Mouse (Mus musculus): Measurements from ENCODE around the gene Tgfbr3. TPM values are rescaled to one million over a fixed set of nuclear protein-coding genes. Genes with fewer than 3 reads are reported as not detected.

Gene Tgfbr3
- polyA plus RNA-seq, 1 experiment from 2014 or later, result 2.2 TPM

- Histone ChIP-seq H3K4me2 (ENCODE audit: low read length) (no peak overlapping the region), H3K9ac (ENCODE audit: low read length) (no peak overlapping the region), H3K4me1 (ENCODE audit: control insufficient read depth, insufficient read depth, low read length) (peaks cover 4% of the 10 kb centered on the region; the same call in 1 of the 2 replicates), H3K9me3 (replicated peaks; ENCODE audit: control insufficient read depth, low read length) (no peaks in the 10 kb centered on the region), H3K4me3 (ENCODE audit: low read depth, low read length) (no peak overlapping the region), H3K27me3 (replicated peaks; ENCODE audit: control insufficient read depth, insufficient read depth, low read length) (no peaks in the 10 kb centered on the region), H3K36me3 (ENCODE audit: control insufficient read depth, insufficient read depth, low read length) (no peaks in the 10 kb centered on the region), H3K27ac (ENCODE audit: low read depth, low read length) (no peak overlapping the region)
- ATAC-seq, result no peak
- WGBS, result 72% methylated on average over 12 of the region's 12 CpGs
- DNase-seq (ENCODE audit: low spot score), result no peak
Observed at GRCm38 (mm10) chr5:107106793-107107192, 182.6 kb downstream of the Tgfbr3 start.

GRCm38 (mm10) chr5:107106139-107106538 lies 183.3 kb downstream of the Tgfbr3 start:
- Histone ChIP-seq H3K27ac (ENCODE audit: low read depth, low read length) (no peak overlapping the region), H3K4me1 (ENCODE audit: control insufficient read depth, insufficient read depth, low read length) (peaks cover 4% of the 10 kb centered on the region; the same call in 1 of the 2 replicates), H3K4me3 (ENCODE audit: low read depth, low read length) (no peak overlapping the region), H3K27me3 (replicated peaks; ENCODE audit: control insufficient read depth, insufficient read depth, low read length) (no peaks in the 10 kb centered on the region), H3K9me3 (replicated peaks; ENCODE audit: control insufficient read depth, low read length) (no peaks in the 10 kb centered on the region), H3K9ac (ENCODE audit: low read length) (no peak overlapping the region), H3K4me2 (ENCODE audit: low read length) (no peak overlapping the region), H3K36me3 (ENCODE audit: control insufficient read depth, insufficient read depth, low read length) (no peaks in the 10 kb centered on the region)
- ATAC-seq (no peak), DNase-seq (ENCODE audit: low spot score) (no peak)
- WGBS, result 85% methylated on average over 2 of the region's 2 CpGs

GRCm38 (mm10) chr5:107103591-107103990 lies 185.8 kb downstream of the Tgfbr3 start:
- no peak for ATAC-seq

GRCm38 (mm10) chr5:107102916-107103315 lies 186.5 kb downstream of the Tgfbr3 start:
- no peaks in the 10 kb centered on the region for H3K9me3 ChIP-seq (replicated peaks; ENCODE audit: control insufficient read depth, low read length)
- no peaks in the 10 kb centered on the region for H3K27me3 ChIP-seq (replicated peaks; ENCODE audit: control insufficient read depth, insufficient read depth, low read length)
- peak; percentile 32 for DNase-seq (ENCODE audit: low spot score)
- H3K27ac ChIP-seq (ENCODE audit: low read depth, low read length), result no peak overlapping the region
- 53% methylated on average over 4 of the region's 4 CpGs for WGBS
- no peak overlapping the region for H3K4me3 ChIP-seq (ENCODE audit: low read depth, low read length)
- 0 out of 2 replicates have a peak, but pooled peaks have one; percentile 40 for ATAC-seq
- no peak overlapping the region for H3K9ac ChIP-seq (ENCODE audit: low read length)
- no peaks in the 10 kb centered on the region for H3K36me3 ChIP-seq (ENCODE audit: control insufficient read depth, insufficient read depth, low read length)
- H3K4me2 ChIP-seq (ENCODE audit: low read length), result no peak overlapping the region
- no peaks in the 10 kb centered on the region for H3K4me1 ChIP-seq (ENCODE audit: control insufficient read depth, insufficient read depth, low read length)

More at GRCm38 (mm10) chr5:107103591-107103990, 185.8 kb downstream of the Tgfbr3 start:
- Histone ChIP-seq H3K27me3 (replicated peaks; ENCODE audit: control insufficient read depth, insufficient read depth, low read length) (no peaks in the 10 kb centered on the region), H3K36me3 (ENCODE audit: control insufficient read depth, insufficient read depth, low read length) (no peaks in the 10 kb centered on the region), H3K4me2 (ENCODE audit: low read length) (no peak overlapping the region), H3K4me1 (ENCODE audit: control insufficient read depth, insufficient read depth, low read length) (no peaks in the 10 kb centered on the region), H3K9ac (ENCODE audit: low read length) (no peak overlapping the region), H3K4me3 (ENCODE audit: low read depth, low read length) (no peak overlapping the region), H3K27ac (ENCODE audit: low read depth, low read length) (no peak overlapping the region), H3K9me3 (replicated peaks; ENCODE audit: control insufficient read depth, low read length) (no peaks in the 10 kb centered on the region)
- 97% methylated on average over 2 of the region's 2 CpGs for WGBS
- no peak for DNase-seq (ENCODE audit: low spot score)

GRCm38 (mm10) chr5:107101684-107102083 lies 187.7 kb downstream of the Tgfbr3 start:
- no peaks in the 10 kb centered on the region for H3K4me1 ChIP-seq (ENCODE audit: control insufficient read depth, insufficient read depth, low read length)
- no peak overlapping the region for H3K9ac ChIP-seq (ENCODE audit: low read length)
- H3K4me2 ChIP-seq (ENCODE audit: low read length), result no peak overlapping the region
- no peaks in the 10 kb centered on the region for H3K9me3 ChIP-seq (replicated peaks; ENCODE audit: control insufficient read depth, low read length)
- WGBS, result 86% methylated on average over 4 of the region's 4 CpGs
- no peaks in the 10 kb centered on the region for H3K36me3 ChIP-seq (ENCODE audit: control insufficient read depth, insufficient read depth, low read length)
- no peak overlapping the region for H3K27ac ChIP-seq (ENCODE audit: low read depth, low read length)
- ATAC-seq (no peak), DNase-seq (ENCODE audit: low spot score) (no peak)
- no peak overlapping the region for H3K4me3 ChIP-seq (ENCODE audit: low read depth, low read length)
- no peaks in the 10 kb centered on the region for H3K27me3 ChIP-seq (replicated peaks; ENCODE audit: control insufficient read depth, insufficient read depth, low read length)

- Histone ChIP-seq H3K27me3 (replicated peaks; ENCODE audit: control insufficient read depth, insufficient read depth, low read length) (no peaks in the 10 kb centered on the region), H3K36me3 (ENCODE audit: control insufficient read depth, insufficient read depth, low read length) (no peaks in the 10 kb centered on the region)
Observed at GRCm38 (mm10) chr5:107101135-107101534, 188.3 kb downstream of the Tgfbr3 start.

GRCm38 (mm10) chr5:107099634-107100033 lies 189.8 kb downstream of the Tgfbr3 start:
- Histone ChIP-seq H3K9ac (ENCODE audit: low read length) (no peak overlapping the region), H3K27ac (ENCODE audit: low read depth, low read length) (no peak overlapping the region), H3K4me3 (ENCODE audit: low read depth, low read length) (no peak overlapping the region), H3K4me1 (ENCODE audit: control insufficient read depth, insufficient read depth, low read length) (no peaks in the 10 kb centered on the region), H3K27me3 (replicated peaks; ENCODE audit: control insufficient read depth, insufficient read depth, low read length) (no peaks in the 10 kb centered on the region), H3K36me3 (ENCODE audit: control insufficient read depth, insufficient read depth, low read length) (no peaks in the 10 kb centered on the region), H3K4me2 (ENCODE audit: low read length) (no peak overlapping the region), H3K9me3 (replicated peaks; ENCODE audit: control insufficient read depth, low read length) (no peaks in the 10 kb centered on the region)
- WGBS, result 84% methylated on average over 3 of the region's 3 CpGs
- ATAC-seq (no peak), DNase-seq (ENCODE audit: low spot score) (no peak)

More at GRCm38 (mm10) chr5:107101135-107101534, 188.3 kb downstream of the Tgfbr3 start:
- Histone ChIP-seq H3K9ac (ENCODE audit: low read length) (no peak overlapping the region), H3K4me1 (ENCODE audit: control insufficient read depth, insufficient read depth, low read length) (no peaks in the 10 kb centered on the region), H3K27ac (ENCODE audit: low read depth, low read length) (no peak overlapping the region), H3K4me3 (ENCODE audit: low read depth, low read length) (no peak overlapping the region), H3K4me2 (ENCODE audit: low read length) (no peak overlapping the region), H3K9me3 (replicated peaks; ENCODE audit: control insufficient read depth, low read length) (no peaks in the 10 kb centered on the region)
- ATAC-seq, result no peak
- WGBS, result 72% methylated on average over 7 of the region's 7 CpGs
- DNase-seq (ENCODE audit: low spot score), result no peak

GRCm38 (mm10) chr5:107099076-107099475 lies 190.4 kb downstream of the Tgfbr3 start:
- no peak overlapping the region for H3K27ac ChIP-seq (ENCODE audit: low read depth, low read length)
- H3K4me2 ChIP-seq (ENCODE audit: low read length), result no peak overlapping the region
- H3K9ac ChIP-seq (ENCODE audit: low read length), result no peak overlapping the region
- no peaks in the 10 kb centered on the region for H3K4me1 ChIP-seq (ENCODE audit: control insufficient read depth, insufficient read depth, low read length)
- H3K27me3 ChIP-seq (replicated peaks; ENCODE audit: control insufficient read depth, insufficient read depth, low read length), result no peaks in the 10 kb centered on the region
- DNase-seq (ENCODE audit: low spot score), result peak; percentile 20
- WGBS, result 59% methylated on average over 6 of the region's 6 CpGs
- no peak for ATAC-seq
- H3K9me3 ChIP-seq (replicated peaks; ENCODE audit: control insufficient read depth, low read length), result no peaks in the 10 kb centered on the region
- H3K36me3 ChIP-seq (ENCODE audit: control insufficient read depth, insufficient read depth, low read length), result no peaks in the 10 kb centered on the region
- H3K4me3 ChIP-seq (ENCODE audit: low read depth, low read length), result no peak overlapping the region

- Histone ChIP-seq H3K36me3 (ENCODE audit: control insufficient read depth, insufficient read depth, low read length) (no peaks in the 10 kb centered on the region), H3K4me1 (ENCODE audit: control insufficient read depth, insufficient read depth, low read length) (no peaks in the 10 kb centered on the region), H3K9me3 (replicated peaks; ENCODE audit: control insufficient read depth, low read length) (no peaks in the 10 kb centered on the region), H3K4me3 (ENCODE audit: low read depth, low read length) (no peak overlapping the region), H3K27me3 (replicated peaks; ENCODE audit: control insufficient read depth, insufficient read depth, low read length) (no peaks in the 10 kb centered on the region), H3K4me2 (ENCODE audit: low read length) (no peak overlapping the region), H3K27ac (ENCODE audit: low read depth, low read length) (no peak overlapping the region), H3K9ac (ENCODE audit: low read length) (no peak overlapping the region)
- ATAC-seq (no peak), DNase-seq (ENCODE audit: low spot score) (no peak)
- 70% methylated on average over 5 of the region's 5 CpGs for WGBS
Observed at GRCm38 (mm10) chr5:107098007-107098406, 191.4 kb downstream of the Tgfbr3 start.

All from forebrain, embryonic 14.5 days (tissue).